Mouse (Mus musculus) embryo, embryonic 9.5 days (tissue): ENCODE data around the gene St3gal5.
"Not testable (repeated sequence)": the region's sequence is repeated elsewhere in the genome, so short reads cannot be mapped to it uniquely, and the experiment has no call there.

Source experiments
- DNase-seq: peaks from one replicate; pipeline ENCODE4 v3.0.0-alpha.2; 2017; ENCODE audit errors: extremely low spot score

Gene St3gal5

GRCm38 (mm10) chr6:72097181-72097995, at the start of gene St3gal5:
St3gal5 (plus strand) TSS chr6:72097592.
- DNase-seq: peak; percentile 96

DNA sequence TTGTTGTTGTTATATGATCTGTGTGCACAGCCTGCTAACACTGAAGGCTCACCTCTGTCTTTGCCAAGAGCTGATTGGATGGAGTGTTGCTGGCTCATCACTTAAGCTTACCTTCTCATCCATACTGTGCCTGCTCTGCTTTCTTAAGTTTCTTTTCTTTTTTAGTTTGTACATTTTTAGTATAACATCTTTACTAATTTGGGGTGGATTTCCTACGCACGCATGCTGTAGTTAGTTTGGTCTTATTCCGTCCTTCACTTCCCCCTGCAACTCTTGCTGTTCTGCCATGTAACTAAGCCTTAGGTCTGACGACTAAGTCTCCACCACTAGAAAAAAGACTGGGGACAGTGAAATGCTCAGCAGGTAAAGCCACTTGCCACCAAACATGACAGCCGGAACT, 48.7 kb upstream of the St3gal5 start:
- no peak for DNase-seq

GRCm38 (mm10) chr6:72049941-72050340, 47.5 kb upstream of the St3gal5 start:
- no peak for DNase-seq

DNA sequence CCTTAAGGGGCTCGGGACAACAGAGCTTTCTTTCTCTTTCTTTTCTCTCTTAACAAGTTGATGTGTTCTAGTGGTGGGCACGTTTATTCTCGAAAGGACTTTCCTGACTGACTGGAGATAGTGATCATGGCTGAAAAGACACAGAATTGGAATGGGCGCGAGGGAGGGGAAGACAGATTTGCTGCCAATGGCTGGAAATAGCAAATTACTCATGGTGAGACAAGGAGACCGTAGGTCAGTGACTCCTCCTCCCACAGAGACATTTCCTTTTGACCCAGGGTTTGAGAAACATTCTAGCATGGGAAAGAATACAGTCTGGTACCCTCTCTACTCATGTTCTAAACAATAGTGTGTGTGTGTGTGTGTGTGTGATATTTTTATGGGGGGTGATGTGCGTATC, 46.6 kb upstream of the St3gal5 start:
- no peak for DNase-seq

GRCm38 (mm10) chr6:72051247-72051646, 46.1 kb upstream of the St3gal5 start:
- DNase-seq: no peak

- no peak for DNase-seq
These were observed 45.6 kb upstream of the St3gal5 start for GRCm38 (mm10) chr6:72051757-72052156.

- no peak for DNase-seq
These were observed 40.8 kb upstream of the St3gal5 start for GRCm38 (mm10) chr6:72056548-72056947.

DNA sequence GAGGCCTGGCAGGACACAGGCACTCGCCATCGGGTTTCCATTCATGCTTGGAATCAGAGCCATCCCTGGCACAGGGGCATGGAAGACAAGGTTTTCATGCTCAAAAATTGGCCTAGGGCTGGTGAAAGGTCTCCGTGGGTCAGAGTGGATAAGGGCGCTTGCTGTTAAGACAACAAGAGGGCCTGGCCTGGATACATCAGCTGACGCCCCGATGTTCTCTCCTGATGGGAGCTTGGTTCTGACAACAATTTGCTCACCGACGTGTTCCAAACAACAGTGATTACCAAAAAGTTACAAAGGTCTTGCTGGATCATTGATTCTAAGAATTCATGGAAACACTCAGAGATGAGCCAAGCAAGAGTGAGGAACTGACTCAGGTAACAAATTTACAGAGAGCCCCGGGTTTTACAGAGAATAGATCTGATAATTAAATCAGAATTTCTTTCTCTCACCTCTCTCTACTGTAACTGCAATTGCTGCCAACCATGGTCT, 38.9 kb upstream of the St3gal5 start:
- DNase-seq: no peak

GRCm38 (mm10) chr6:72060677-72061076, 36.7 kb upstream of the St3gal5 start:
- DNase-seq: not testable (repeated sequence)

- no peak for DNase-seq
These were observed 33.7 kb upstream of the St3gal5 start for GRCm38 (mm10) chr6:72063718-72064117.

GRCm38 (mm10) chr6:72065988-72066387, 31.4 kb upstream of the St3gal5 start:
- no peak for DNase-seq

DNA sequence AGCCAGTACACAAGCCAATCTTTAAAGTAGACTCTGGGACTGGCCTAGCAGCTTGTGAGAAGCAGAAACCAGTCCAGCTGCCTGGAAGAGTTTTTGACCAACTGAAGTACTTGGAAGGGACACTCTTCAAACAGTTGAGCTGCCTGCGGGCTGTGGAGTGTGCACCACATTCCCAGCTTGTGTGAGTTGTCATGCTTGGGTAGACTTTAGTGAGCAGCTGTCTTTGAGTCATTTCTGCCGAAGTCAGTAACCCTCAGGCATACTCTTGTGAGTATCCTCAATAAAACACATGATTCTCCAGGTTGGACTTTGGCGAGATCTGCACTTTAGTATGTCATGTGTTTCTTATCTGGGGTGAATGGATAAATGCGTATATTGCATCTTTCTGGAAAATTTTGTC, 29.0 kb upstream of the St3gal5 start:
- DNase-seq: no peak

DNA sequence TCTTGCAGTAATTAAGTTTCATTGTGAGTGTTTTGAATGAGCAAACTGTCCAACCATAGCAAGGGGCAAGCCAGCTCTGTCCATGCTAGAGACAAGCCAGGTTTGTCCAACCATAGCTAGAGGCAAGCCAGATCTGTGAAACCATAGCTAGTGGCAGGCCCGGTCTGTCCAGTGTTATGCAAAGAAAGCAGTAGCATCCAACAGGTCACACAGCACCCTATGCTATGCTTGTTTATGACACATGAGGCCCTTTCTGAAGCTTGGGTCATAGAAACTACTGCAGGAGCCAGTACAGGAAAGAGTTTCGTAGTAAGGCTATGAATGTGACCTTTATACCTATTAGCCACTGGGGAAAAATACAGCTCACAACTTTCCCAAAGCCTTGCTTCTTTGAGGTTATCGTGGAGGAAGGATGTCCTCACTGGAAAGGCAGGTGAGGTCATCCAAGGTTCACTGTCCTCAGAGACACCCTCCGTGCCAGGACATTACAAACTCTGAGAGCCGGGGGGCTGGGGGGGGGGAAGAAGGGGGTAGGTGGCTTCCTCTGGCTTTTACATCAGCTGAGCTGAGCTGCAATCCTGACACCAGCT, 26.0 kb upstream of the St3gal5 start:
- DNase-seq: no peak

- no peak for DNase-seq
These were observed 23.6 kb upstream of the St3gal5 start for GRCm38 (mm10) chr6:72073781-72074180.

DNA sequence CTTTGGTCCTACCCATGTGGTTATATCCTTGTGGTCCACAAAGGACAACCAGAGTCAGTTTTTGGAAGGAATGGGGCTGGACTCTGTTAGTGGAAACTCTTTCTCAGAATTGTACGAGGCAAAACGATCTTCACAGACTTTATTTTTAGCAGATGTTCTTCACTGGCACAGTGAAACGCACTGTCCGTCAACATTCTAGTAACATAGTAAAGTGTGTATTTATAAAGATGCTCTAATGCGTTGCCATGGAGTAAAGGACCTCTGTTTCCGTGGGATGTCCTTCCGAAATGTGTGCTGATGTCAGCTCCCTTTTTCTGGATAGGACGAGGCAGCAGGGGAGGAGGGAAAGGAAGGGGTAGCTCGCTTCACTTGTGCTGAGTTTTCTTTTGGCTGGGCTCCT, 20.9 kb upstream of the St3gal5 start:
- no peak for DNase-seq

DNA sequence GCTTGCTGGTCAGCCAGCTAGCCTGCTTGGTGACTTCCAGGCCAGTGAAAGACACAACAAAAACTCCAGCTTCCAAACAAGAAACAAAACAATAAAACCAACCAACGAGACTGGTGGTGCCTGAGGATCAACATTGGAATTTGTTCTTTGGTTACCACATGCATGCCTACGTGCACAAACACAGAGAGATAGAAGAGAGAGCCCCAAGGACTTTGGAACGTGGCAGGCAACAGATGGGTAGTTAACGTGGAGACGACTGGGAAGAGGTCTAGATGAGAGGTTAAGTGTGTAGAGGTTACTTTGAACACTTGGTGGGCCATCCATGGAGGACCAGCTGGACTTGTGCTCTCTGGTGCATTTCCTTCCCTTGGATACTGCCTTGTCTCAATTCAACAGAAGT, 19.2 kb upstream of the St3gal5 start:
- no peak for DNase-seq

- no peak for DNase-seq
These were observed 15.9 kb upstream of the St3gal5 start for GRCm38 (mm10) chr6:72081318-72082024.

DNA sequence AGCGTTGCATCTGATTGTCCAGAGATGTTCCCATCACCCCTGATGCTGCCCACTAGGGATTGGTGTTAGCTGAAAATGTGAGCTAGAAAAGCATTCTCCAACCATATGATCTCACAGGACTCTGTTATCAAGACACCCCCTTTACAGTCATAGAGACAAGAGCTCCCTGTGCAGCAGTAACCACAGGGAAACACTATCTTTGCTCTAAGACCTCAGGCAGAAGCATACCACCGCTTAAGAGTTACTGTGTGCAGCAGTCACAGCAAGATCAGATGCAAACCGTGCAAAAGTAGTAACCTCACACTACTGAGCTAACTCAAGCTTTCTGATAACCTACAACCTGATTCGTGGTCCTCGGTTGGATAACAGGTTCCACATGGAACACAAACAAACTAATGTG, 10.0 kb upstream of the St3gal5 start:
- no peak for DNase-seq

- DNase-seq: no peak
These were observed 7.5 kb upstream of the St3gal5 start for GRCm38 (mm10) chr6:72089865-72090264.

GRCm38 (mm10) chr6:72091007-72091406, 6.4 kb upstream of the St3gal5 start:
- no peak for DNase-seq

- DNase-seq: no peak
These were observed 4.3 kb upstream of the St3gal5 start for GRCm38 (mm10) chr6:72093121-72093520.

- DNase-seq: no peak
These were observed 1.2 kb upstream of the St3gal5 start for GRCm38 (mm10) chr6:72096217-72096616.

DNA sequence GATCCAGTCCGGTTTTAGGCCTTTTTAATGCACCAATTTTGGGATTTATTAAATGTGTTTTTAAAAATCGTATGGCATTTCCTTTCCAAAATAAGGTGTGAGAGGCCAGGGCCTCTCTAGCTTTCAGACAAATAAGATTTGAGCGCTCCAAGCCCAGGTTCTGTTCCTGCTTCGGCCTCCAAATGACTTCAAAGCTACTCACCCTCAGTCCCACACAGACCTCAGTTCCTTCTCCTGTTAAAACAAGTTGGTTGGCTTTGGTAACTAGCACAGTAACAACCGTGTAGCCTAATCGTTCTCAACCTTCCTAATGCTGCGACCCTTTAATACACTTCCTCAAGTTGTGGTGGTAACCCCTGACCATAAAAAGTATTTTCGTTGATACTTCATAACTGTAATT, 723 bp upstream of the St3gal5 start:
- DNase-seq: no peak
